Mouse (Mus musculus) embryonic facial prominence, embryonic 12.5 days (tissue): ENCODE data around the gene Gpr75. TPM values are rescaled to one million over a fixed set of nuclear protein-coding genes. Genes with fewer than 3 reads are reported as not detected.

Source experiments
- ATAC-seq: fragments of 200-750 bp; cut with Nextera tagmentation; 2 replicates; pipeline ENCODE4 v1.8.0; 2017; ENCODE audit not compliant: insufficient number of reproducible peaks, insufficient read depth, low FRiP score, low TSS enrichment
- H3K27ac ChIP-seq: fragments of 300-500 bp; sonication (generic); 2 replicates; pipeline ENCODE4 v1.5.1; 2016; ENCODE audit warnings: mild to moderate bottlenecking
- H3K27me3 ChIP-seq: fragments of 300-500 bp; sonication (generic); 2 replicates; pipeline ENCODE4 v1.6.1; 2016; ENCODE audit warnings: mild to moderate bottlenecking, moderate library complexity
- H3K36me3 ChIP-seq: fragments of 300-500 bp; sonication (generic); 2 replicates; pipeline ENCODE4 v1.6.1; 2016; ENCODE audit warnings: mild to moderate bottlenecking
- H3K4me1 ChIP-seq: fragments of 300-500 bp; sonication (generic); 2 replicates; pipeline ENCODE4 v1.6.1; 2016
- H3K4me2 ChIP-seq: fragments of 300-500 bp; sonication (generic); replicated peaks from 2 replicates; pipeline ENCODE4 v1.6.1; 2016; ENCODE audit warnings: mild to moderate bottlenecking, moderate library complexity
- H3K4me3 ChIP-seq: fragments of 300-500 bp; sonication (generic); 2 replicates; pipeline ENCODE4 v1.5.1; 2016; ENCODE audit warnings: mild to moderate bottlenecking
- H3K9ac ChIP-seq: fragments of 300-500 bp; sonication (generic); 2 replicates; pipeline ENCODE4 v1.6.1; 2016; ENCODE audit warnings: mild to moderate bottlenecking, moderate library complexity
- H3K9me3 ChIP-seq: fragments of 300-500 bp; sonication (generic); 2 replicates; pipeline ENCODE4 v1.6.1; 2016; ENCODE audit warnings: mild to moderate bottlenecking, moderate library complexity
- WGBS: fragments of 180-500 bp; shearing (Covaris S2); methylation state at CpG from one replicate; pipeline ENCODE4 v1.1.7; 2016; 5-methylcytosine and 5-hydroxymethylcytosine counted together
- polyA plus RNA-seq: library from polyadenylated mRNA; unstranded; fragments of >200 nt; fragmentation: Nextera tagmentation; extraction: Ambion mirVana; gene quantifications from 2 replicates; pipeline ENCODE4 v1.2.1, GENCODE M21; 2016

Gpr75 gene
- polyA plus RNA-seq: 0.64 and 0.75 TPM in 2 replicates

DNA sequence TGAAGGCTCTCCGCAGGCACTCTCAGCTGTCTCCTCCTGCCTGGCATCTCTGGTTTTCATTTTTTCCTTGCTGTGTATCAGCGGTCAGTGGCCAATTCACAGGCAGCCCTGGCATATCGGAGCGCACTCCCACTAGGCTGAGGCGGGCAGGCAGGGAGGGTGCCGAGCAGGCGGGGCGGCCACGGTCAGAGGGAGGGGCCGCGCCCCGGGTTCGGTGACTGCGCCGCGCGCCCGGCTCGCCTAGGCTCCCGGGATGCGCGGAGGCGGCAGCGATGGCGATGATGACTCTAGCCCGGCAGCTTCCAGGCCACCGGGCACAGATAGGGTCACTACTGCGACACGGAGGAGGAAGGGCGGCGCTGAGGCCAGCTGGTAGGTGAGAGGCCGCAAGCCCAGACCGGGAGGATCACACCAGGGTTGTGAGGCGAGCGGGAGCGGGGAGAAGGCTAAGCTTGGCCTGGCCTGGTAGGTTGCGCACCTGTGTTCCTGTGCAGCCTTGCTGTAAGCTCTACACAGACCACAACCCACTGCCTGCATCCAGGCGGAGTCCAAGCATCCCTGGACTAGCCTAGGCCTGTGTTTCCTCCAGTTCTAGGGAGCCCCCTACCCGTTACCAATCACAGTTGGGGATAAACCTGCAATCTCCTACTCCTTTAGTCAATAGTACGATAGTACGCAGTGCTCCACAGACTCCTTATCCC lies at the start of gene Gpr75, which contains the start of gene Asb3:
Gene Gpr75, plus strand, starts transcription at position 188 of the 701 bp plus-strand sequence.
Gene Asb3, plus strand, starts transcription at position 246 of the 701 bp plus-strand sequence.
- H3K27me3 ChIP-seq: no peaks in the 10 kb centered on the region
- peak within 1 kb of the TSS; percentile 47 for H3K4me3 ChIP-seq
- H3K27ac ChIP-seq: no peak within 1 kb of the TSS
- H3K9me3 ChIP-seq: no peaks in the 10 kb centered on the region
- no peaks in the 10 kb centered on the region for H3K4me1 ChIP-seq
- peak within 1 kb of the TSS; percentile 52 for H3K9ac ChIP-seq
- peak; percentile 89 for ATAC-seq
- peak within 1 kb of the TSS; percentile 79 for H3K4me2 ChIP-seq
- 4% methylated on average over 41 of the region's 41 CpGs for WGBS
- H3K36me3 ChIP-seq: no peaks in the 10 kb centered on the region

- Histone ChIP-seq H3K9me3 (no peaks in the 10 kb centered on the region), H3K27ac (no peak overlapping the region), H3K9ac (no peak overlapping the region), H3K36me3 (peaks cover 47% of the 10 kb centered on the region), H3K27me3 (no peaks in the 10 kb centered on the region), H3K4me1 (no peaks in the 10 kb centered on the region), H3K4me2 (no peak overlapping the region), H3K4me3 (no peak overlapping the region)
- ATAC-seq: no peak
- 93% methylated on average over 2 of the region's 2 CpGs for WGBS
These were observed 46.4 kb upstream of the Gpr75 start for GRCm38 (mm10) chr11:30838793-30839192.

DNA sequence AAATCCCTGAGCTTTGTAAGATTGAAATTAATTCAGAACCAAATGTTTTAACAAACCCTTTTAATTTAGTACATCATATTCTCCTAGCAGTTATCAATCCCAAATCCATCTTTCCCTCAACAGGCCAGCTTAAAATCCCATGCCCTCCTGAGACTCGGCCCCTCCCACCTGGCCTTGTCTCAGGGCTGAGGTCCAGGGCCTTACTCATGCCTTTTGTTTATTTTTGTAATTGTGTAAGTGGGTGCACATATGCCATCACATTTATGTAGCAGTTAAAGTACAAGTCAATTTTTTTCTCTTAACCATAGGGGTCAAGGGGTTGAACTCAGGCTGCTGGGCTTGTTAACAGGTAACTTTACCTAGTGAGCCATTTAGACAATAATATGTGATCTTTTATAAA lies 40.8 kb upstream of the Gpr75 start:
- no peak overlapping the region for H3K27ac ChIP-seq
- no peaks in the 10 kb centered on the region for H3K27me3 ChIP-seq
- peaks cover 46% of the 10 kb centered on the region for H3K36me3 ChIP-seq
- no peak overlapping the region for H3K4me2 ChIP-seq
- 96% methylated on average over 1 of the region's 1 CpGs for WGBS
- H3K9ac ChIP-seq: no peak overlapping the region
- no peaks in the 10 kb centered on the region for H3K9me3 ChIP-seq
- ATAC-seq: no peak
- H3K4me3 ChIP-seq: no peak overlapping the region
- H3K4me1 ChIP-seq: no peaks in the 10 kb centered on the region

GRCm38 (mm10) chr11:30872425-30872824 lies 12.7 kb upstream of the Gpr75 start:
- Histone ChIP-seq H3K27ac (no peak overlapping the region), H3K9ac (no peak overlapping the region), H3K36me3 (peaks cover 54% of the 10 kb centered on the region), H3K4me3 (no peak overlapping the region), H3K4me2 (no peak overlapping the region), H3K4me1 (no peaks in the 10 kb centered on the region), H3K9me3 (no peaks in the 10 kb centered on the region), H3K27me3 (no peaks in the 10 kb centered on the region)
- no peak for ATAC-seq

DNA sequence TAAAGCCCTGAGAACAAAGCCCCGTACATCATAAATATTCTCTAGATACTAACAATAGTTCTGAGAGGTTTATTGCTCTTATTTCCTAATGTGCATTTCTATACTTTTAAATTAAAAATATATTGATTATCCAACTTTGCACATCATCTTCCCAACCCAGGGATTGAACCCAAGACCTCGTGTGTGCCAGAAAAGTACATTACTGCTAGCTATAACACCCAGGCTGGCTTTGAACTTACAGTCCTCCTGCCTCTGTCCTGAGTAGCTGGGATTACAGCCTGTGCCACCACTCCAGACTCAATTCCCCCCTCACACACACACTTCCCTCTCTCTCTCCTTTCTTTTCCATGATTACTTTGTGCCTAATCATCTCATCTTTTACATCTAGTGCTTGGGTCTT lies 3.0 kb downstream of the Gpr75 start:
- no peaks in the 10 kb centered on the region for H3K36me3 ChIP-seq
- H3K9me3 ChIP-seq: no peaks in the 10 kb centered on the region
- H3K9ac ChIP-seq: no peak overlapping the region
- H3K27ac ChIP-seq: no peak overlapping the region
- no peak overlapping the region for H3K4me3 ChIP-seq
- H3K4me1 ChIP-seq: no peaks in the 10 kb centered on the region
- H3K27me3 ChIP-seq: no peaks in the 10 kb centered on the region
- H3K4me2 ChIP-seq: no peak overlapping the region
- WGBS: 87% methylated on average over 2 of the region's 2 CpGs
- no peak for ATAC-seq

DNA sequence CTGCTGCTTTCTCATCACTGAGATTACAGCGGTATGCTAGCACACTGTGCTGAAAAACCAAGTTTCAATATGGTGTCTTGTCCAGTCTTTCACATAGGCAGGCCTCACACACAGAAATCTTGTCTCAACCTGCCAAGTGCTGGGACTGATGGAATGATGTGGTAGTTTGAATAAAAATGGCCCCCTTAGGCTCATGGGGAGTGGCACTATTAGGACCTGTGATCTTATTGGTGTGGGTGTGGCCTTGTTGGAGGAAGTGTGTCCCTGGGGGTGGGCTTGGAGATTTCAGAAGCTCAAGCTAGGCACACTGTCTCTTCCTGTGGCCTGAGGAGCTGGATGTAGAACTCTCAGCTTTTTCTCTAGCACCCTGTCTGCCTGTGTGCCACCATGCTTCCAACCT lies 11.0 kb downstream of the Gpr75 start:
- Histone ChIP-seq H3K27me3 (no peaks in the 10 kb centered on the region), H3K4me1 (no peaks in the 10 kb centered on the region), H3K4me2 (no peak overlapping the region), H3K9me3 (no peaks in the 10 kb centered on the region), H3K9ac (no peak overlapping the region), H3K36me3 (no peaks in the 10 kb centered on the region), H3K4me3 (no peak overlapping the region), H3K27ac (no peak overlapping the region)
- 74% methylated on average over 1 of the region's 1 CpGs for WGBS
- no peak for ATAC-seq

DNA sequence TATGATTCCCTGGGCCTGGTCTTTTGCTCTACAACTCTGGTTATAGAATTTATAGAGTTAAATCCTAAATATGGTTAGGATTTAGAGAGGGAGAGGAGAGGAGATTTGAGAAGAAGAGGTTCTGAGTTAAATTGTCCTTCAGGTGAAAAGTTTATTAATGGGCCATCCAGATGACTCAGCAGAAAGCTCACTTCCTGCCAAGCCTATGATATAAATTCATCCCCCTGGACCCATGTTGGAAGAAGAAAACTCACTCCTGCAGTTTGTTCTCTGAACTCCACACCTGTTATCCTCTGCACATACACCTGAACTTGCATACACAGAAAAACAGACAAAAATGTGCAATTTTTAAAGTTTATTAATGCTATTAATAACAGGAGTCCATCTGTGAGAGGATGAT lies 14.2 kb downstream of the Gpr75 start:
- ATAC-seq: no peak
- Histone ChIP-seq H3K27me3 (no peaks in the 10 kb centered on the region), H3K27ac (no peak overlapping the region), H3K4me1 (no peaks in the 10 kb centered on the region), H3K4me3 (no peak overlapping the region), H3K9me3 (no peaks in the 10 kb centered on the region), H3K4me2 (no peak overlapping the region), H3K36me3 (no peaks in the 10 kb centered on the region), H3K9ac (no peak overlapping the region)

- Histone ChIP-seq H3K9me3 (no peaks in the 10 kb centered on the region), H3K4me1 (no peaks in the 10 kb centered on the region), H3K27ac (no peak overlapping the region), H3K36me3 (no peaks in the 10 kb centered on the region), H3K27me3 (no peaks in the 10 kb centered on the region), H3K4me3 (no peak overlapping the region), H3K9ac (no peak overlapping the region), H3K4me2 (no peak overlapping the region)
- no peak for ATAC-seq
- WGBS: 95% methylated on average over 3 of the region's 3 CpGs
These were observed 27.2 kb downstream of the Gpr75 start for GRCm38 (mm10) chr11:30912311-30912710.

DNA sequence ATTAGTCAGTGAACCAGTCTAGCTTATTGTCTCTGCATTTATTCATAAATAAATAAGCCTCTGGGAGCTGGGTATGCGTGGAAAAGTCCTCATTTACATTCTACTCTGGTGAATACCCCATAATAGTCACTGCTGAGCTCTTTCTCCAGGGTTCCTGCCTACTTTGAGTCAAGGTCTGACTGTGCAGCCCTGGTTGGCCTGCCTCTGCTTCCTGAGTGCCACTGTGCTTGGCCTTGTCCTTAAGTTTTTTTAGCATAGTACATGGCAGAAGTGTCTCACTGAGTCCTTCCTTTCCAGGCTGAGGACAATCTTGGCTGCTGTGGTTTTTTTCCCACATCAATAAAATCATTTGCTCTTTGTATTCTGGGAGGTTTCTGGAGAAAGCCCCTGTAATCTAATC lies 35.5 kb downstream of the Gpr75 start:
- H3K4me1 ChIP-seq: no peaks in the 10 kb centered on the region
- no peaks in the 10 kb centered on the region for H3K27me3 ChIP-seq
- no peak overlapping the region for H3K4me3 ChIP-seq
- no peak for ATAC-seq
- no peak overlapping the region for H3K4me2 ChIP-seq
- no peak overlapping the region for H3K9ac ChIP-seq
- H3K27ac ChIP-seq: no peak overlapping the region
- no peaks in the 10 kb centered on the region for H3K9me3 ChIP-seq
- H3K36me3 ChIP-seq: peaks cover 4% of the 10 kb centered on the region; the same call in 1 of the 2 replicates
- WGBS: 73% methylated on average over 1 of the region's 1 CpGs

DNA sequence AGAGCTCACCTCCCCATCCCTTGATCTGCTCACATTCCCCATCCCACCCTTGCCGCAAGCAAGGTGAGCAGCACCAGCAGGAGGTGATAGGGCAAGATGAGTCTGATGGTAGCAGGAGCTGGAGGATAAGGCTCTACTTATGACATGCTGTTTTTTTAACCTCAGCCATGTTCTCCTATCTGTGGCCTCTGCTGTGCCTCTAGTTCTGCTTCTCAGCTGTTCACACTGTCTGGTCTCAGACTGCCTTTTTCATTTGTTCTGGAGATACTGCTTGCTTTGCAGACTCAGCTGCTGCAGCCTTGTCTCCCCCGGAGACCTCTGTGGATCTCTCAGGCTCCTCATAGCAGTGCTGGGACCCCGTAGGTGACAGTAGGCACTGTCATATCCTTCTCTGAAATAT lies 38.1 kb downstream of the Gpr75 start:
- Histone ChIP-seq H3K9me3 (no peaks in the 10 kb centered on the region), H3K4me2 (no peak overlapping the region), H3K36me3 (peaks cover 18% of the 10 kb centered on the region; the same call in 1 of the 2 replicates), H3K27me3 (no peaks in the 10 kb centered on the region), H3K27ac (no peak overlapping the region), H3K9ac (no peak overlapping the region), H3K4me1 (no peaks in the 10 kb centered on the region), H3K4me3 (no peak overlapping the region)
- 93% methylated on average over 3 of the region's 3 CpGs for WGBS
- no peak for ATAC-seq

DNA sequence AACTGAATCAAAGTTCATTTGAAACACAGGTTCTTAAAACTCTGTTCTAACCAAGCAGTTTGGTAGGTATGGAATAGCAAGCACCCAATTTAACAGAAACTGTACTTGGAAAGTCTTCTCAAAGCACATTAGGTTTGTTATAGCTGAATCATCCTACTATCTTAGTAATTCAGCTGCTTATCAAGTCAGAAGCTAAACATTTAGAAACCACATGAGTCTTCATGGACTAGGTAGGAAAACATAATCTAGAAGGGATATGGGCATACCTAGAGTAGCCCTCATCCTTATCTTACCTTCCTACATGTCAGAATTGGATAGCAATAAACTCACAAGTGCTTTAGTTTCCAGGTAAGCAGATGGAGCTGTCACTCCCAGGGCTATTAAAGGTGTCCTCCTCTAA lies 42.9 kb downstream of the Gpr75 start:
- Histone ChIP-seq H3K4me1 (no peaks in the 10 kb centered on the region), H3K4me3 (no peak overlapping the region), H3K9me3 (no peaks in the 10 kb centered on the region), H3K9ac (no peak overlapping the region), H3K27ac (no peak overlapping the region), H3K36me3 (peaks cover 28% of the 10 kb centered on the region; the same call in 1 of the 2 replicates), H3K4me2 (no peak overlapping the region), H3K27me3 (no peaks in the 10 kb centered on the region)
- no peak for ATAC-seq

GRCm38 (mm10) chr11:30928498-30928897 lies 43.3 kb downstream of the Gpr75 start:
- H3K27me3 ChIP-seq: no peaks in the 10 kb centered on the region
- no peak overlapping the region for H3K9ac ChIP-seq
- H3K4me3 ChIP-seq: no peak overlapping the region
- ATAC-seq: no peak
- peaks cover 28% of the 10 kb centered on the region; the same call in 1 of the 2 replicates for H3K36me3 ChIP-seq
- H3K4me1 ChIP-seq: no peaks in the 10 kb centered on the region
- no peak overlapping the region for H3K4me2 ChIP-seq
- H3K27ac ChIP-seq: no peak overlapping the region
- 100% methylated on average over 1 of the region's 1 CpGs for WGBS
- no peaks in the 10 kb centered on the region for H3K9me3 ChIP-seq
